ENCODE assay signal across 11 mouse cellular contexts in genomic region chr1:7395527-7395926, GRCm38 (mm10).
DNase-seq lines count a peak whose midpoint lies in the region; ATAC-seq and TF ChIP-seq lines count a peak whose summit lies in the region.
"Had no signal": no experiment of that assay in that cellular context is flagged by ENCODE, and none has a peak within 500 bp of the region (broad histone marks: within the 10 kb centered on the region; RNA-seq: fewer than 3 reads in every experiment).

No protein-coding gene starts in this region.

- no peaks in the 10 kb centered on the region for H3K36me3 ChIP-seq in hindbrain, postnatal 0 days (ENCODE audit: insufficient read depth, low read length)
- H3K36me3 ChIP-seq in hindbrain, embryonic 12.5 days, result no peaks in the 10 kb centered on the region
- H3K36me3 ChIP-seq in limb, embryonic 11.5 days (ENCODE audit: control insufficient read depth, insufficient read depth, low read length), result no peaks in the 10 kb centered on the region

- H3K9ac ChIP-seq in hindbrain, postnatal 0 days (replicated peaks; ENCODE audit: low read length), result no peak overlapping the region
- H3K9ac ChIP-seq in hindbrain, embryonic 12.5 days, result no peak overlapping the region
- no peak overlapping the region for H3K9ac ChIP-seq in limb, embryonic 11.5 days (ENCODE audit: low read length)

- H3K27me3 ChIP-seq in hindbrain, postnatal 0 days (ENCODE audit: insufficient read depth, low read length), result no peaks in the 10 kb centered on the region
- H3K27me3 ChIP-seq in hindbrain, embryonic 12.5 days, result no peaks in the 10 kb centered on the region
- no peaks in the 10 kb centered on the region for H3K27me3 ChIP-seq in limb, embryonic 11.5 days (ENCODE audit: control insufficient read depth, insufficient read depth, low read length)

- WGBS in hindbrain, postnatal 0 days, result 94% methylated on average over 8 of the region's 8 CpGs
- WGBS in hindbrain, embryonic 12.5 days, result 93% methylated on average over 8 of the region's 8 CpGs
- whole genome bisulfite sequencing in limb, embryonic 11.5 days, result 92% methylated on average over 8 of the region's 8 CpGs

- peak; percentile 3 for DNase-seq in hindbrain, postnatal 0 days (ENCODE audit: low spot score)
- peak; percentile 96 for DNase-seq in 416B (ENCODE audit: low read depth)
- DNase-seq in MN1 (ENCODE audit: low spot score), result peak; percentile 40
- DNase-seq in limb, embryonic 11.5 days (ENCODE audit: low spot score), result peak; percentile 29
- DNase-seq in layer of hippocampus, adult 9-10 months (ENCODE audit: low spot score), result no peak
- no peak for DNase-seq in gastrocnemius, postnatal 36 days
- DNase-seq in frontal cortex, postnatal 14 days (ENCODE audit: low spot score in 2 of 2), result no peak
- DNase-seq: heart, postnatal 4 days; right cerebral cortex, postnatal 25 days; thymus, postnatal 4 days had no signal

- no peak overlapping the region for H3K4me2 ChIP-seq in hindbrain, postnatal 0 days (ENCODE audit: low read depth, low read length)
- H3K4me2 ChIP-seq in hindbrain, embryonic 12.5 days (replicated peaks), result no peak overlapping the region
- no peak overlapping the region for H3K4me2 ChIP-seq in limb, embryonic 11.5 days (ENCODE audit: low read depth, severe bottlenecking)

- TF ChIP-seq CTCF in hindbrain, postnatal 0 days (IDR thresholded peaks at IDR 0.05; ENCODE audit: low read depth), result no peak

- no peaks in the 10 kb centered on the region for H3K9me3 ChIP-seq in hindbrain, postnatal 0 days (ENCODE audit: low read length)
- H3K9me3 ChIP-seq in hindbrain, embryonic 12.5 days (replicated peaks), result no peaks in the 10 kb centered on the region
- H3K9me3 ChIP-seq in limb, embryonic 11.5 days (ENCODE audit: control insufficient read depth, low read length), result no peaks in the 10 kb centered on the region

- ATAC-seq in hindbrain, postnatal 0 days, result no peak
- ATAC-seq in hindbrain, embryonic 12.5 days (ENCODE audit: low FRiP score), result no peak
- no peak for ATAC-seq in limb, embryonic 11.5 days (ENCODE audit: insufficient number of reproducible peaks, low FRiP score, low TSS enrichment, low read depth)

- H3K4me1 ChIP-seq in hindbrain, postnatal 0 days (ENCODE audit: insufficient read depth, low read length), result no peaks in the 10 kb centered on the region
- no peaks in the 10 kb centered on the region for H3K4me1 ChIP-seq in hindbrain, embryonic 12.5 days
- H3K4me1 ChIP-seq in limb, embryonic 11.5 days (ENCODE audit: control insufficient read depth, insufficient read depth, low read length), result no peaks in the 10 kb centered on the region

- H3K4me3 ChIP-seq in hindbrain, postnatal 0 days (ENCODE audit: low read length), result no peak overlapping the region
- H3K4me3 ChIP-seq in hindbrain, embryonic 12.5 days, result no peak overlapping the region
- H3K4me3 ChIP-seq in limb, embryonic 11.5 days (ENCODE audit: low read depth, low read length), result no peak overlapping the region

- no peak overlapping the region for H3K27ac ChIP-seq in hindbrain, postnatal 0 days
- no peak overlapping the region for H3K27ac ChIP-seq in hindbrain, embryonic 12.5 days
- H3K27ac ChIP-seq in limb, embryonic 11.5 days (replicated peaks; ENCODE audit: low read depth, low read length), result no peak overlapping the region

- intact Hi-C loops in gastrocnemius, postnatal 36 days (cut with DNase I), result no loop called here

Comparison
In these comparisons a context has a peak if more than half of its experiments do, and no peak if none do; other contexts are left out.
1. DNase-seq: peak in hindbrain, postnatal 0 days (single experiment), 416B (single experiment), MN1 (single experiment) and limb, embryonic 11.5 days (single experiment); none in layer of hippocampus, adult 9-10 months (single experiment), gastrocnemius, postnatal 36 days (0 of 2) and frontal cortex, postnatal 14 days (0 of 2).